Mouse (Mus musculus): ENCODE measurements around the gene Olfr1358. TPM values are rescaled to one million over a fixed set of nuclear protein-coding genes. Genes with fewer than 3 reads are reported as not detected.
"Not testable (repeated sequence)": the region's sequence is repeated elsewhere in the genome, so short reads cannot be mapped to it uniquely, and the experiment has no call there.

Olfr1358 gene
- total RNA-seq (2021), result not detected
- long read RNA-seq, experiment 1, result 0 reads
- long read RNA-seq, experiment 2, result 0 reads

DNA sequence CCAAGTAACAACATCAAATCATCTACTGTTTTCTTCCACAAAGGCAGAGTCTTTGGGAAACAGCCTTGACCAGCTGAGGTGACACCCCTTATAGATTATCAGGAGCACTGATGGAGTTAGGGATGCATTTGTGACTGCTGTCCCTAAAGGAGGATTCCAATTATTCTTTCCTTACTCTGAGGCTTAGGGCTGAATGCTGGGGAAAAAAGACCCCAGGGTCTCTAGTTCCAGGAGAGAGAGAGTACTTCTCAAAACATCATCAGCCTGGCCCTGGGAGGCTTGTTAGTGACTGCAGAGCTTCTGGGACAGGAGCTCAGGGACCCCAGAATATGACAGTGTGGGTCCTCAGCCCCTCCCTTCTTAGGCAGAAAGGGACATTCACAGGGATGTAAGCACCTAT, at the start of gene Olfr1358:
Gene Olfr1358, plus strand, starts transcription at position 301 of the 400 bp plus-strand sequence.
- DNase-seq (ENCODE audit: low spot score in 2 of 2), result no peak

DNA sequence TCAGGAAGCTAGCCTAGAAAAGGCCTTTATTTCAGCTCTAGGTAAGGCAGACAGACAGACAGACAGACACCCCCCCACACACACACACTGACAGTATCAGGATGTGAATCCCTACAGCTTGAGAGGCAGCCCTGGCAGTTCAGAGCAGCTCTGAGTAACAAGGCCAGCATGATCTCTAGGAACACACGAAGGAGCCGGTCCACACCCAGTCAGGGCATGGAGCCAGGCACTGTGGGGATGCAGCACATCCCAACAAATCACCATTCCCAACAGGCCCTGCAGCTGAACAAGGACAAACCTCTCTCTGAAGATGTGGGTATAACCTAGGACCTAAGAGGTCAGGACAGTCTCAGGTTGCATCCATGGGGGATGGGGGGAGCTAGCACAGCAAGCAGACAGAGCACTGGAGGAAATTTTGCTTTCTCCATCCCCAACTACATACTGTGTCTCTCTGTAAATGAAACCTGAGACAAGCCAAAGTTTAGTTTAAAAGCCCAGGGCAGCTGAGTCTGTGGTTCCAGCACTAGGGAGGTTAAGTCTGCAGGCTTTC, 49.4 kb upstream of the Olfr1358 start:
- DNase-seq (ENCODE audit: low spot score in 2 of 2), result no peak

DNA sequence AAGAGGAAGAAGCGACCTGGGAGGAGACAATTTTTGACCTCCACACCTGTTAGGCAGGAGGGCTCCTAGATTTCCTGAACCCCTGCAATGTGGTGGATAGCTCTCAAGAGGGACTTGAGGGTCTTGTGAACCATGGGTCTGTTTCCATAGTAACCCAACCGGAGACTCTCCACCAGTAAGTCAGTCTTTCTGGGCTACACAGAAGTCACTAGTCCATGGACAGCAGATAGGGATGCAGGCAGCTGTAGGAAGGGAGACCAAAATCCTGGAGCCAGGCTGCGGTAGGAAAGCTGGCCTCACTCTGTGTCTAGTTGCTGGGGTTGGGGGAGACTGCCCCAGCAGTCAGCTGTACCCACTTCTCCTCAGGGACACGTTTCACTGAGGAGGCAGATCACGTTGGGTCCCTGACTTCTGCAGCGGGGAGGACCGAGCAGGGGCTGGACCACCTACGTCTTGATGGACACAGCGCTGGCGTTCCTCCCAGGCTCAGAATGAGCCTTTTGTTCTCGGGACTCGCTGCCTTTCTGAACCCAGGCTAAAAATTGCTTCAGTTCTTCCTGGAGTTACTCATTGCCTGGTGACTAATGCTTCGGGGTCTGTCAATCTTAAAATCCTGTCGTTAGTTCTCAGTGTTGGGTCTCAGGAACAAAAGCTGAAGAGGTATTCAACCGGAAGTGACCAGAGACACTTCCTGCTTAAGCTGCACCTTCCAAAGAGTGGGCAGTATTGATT, 46.5 kb upstream of the Olfr1358 start:
- no peak for DNase-seq (ENCODE audit: low spot score in 2 of 2)

DNA sequence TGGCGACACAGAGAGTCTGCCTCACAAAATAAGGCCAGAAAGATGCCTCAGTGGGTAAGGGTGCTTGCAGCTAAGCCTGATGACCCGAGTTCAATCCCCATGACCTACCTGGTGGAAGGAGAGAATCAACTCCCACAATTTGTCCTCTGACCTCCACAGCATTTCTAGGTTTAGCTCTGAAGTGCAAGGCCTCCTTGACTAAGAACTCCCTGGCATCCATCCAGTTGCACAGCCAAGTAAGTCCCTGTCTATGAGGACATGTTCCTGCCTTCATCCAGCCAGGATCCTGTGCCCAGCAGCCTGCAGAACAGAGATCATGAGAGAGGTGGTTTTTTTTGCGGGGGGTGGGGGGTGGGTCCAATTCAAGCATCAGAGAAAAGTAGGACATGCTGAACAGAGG, 45.2 kb upstream of the Olfr1358 start:
- no peak for DNase-seq (ENCODE audit: low spot score in 2 of 2)

DNA sequence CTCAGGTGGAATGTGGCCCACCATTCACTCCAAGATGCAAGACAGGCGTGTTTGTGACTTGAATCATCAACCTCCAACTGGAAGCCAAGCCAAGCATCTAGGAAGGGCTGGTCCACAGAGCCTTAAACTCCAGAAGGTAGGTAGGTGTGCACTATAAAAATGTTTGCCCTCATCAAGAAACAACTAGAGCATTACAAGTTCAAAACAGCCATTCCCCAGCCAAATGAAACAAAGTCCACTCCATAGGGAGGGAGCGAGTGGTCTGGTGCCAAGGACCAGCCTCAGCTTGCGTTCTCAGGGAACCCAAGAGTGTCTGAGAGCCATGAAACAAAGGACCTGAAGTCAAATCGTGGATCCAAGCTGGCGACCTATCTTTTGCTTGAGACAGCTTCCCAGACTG, 43.8 kb upstream of the Olfr1358 start:
- no peak for DNase-seq (ENCODE audit: low spot score in 2 of 2)

DNA sequence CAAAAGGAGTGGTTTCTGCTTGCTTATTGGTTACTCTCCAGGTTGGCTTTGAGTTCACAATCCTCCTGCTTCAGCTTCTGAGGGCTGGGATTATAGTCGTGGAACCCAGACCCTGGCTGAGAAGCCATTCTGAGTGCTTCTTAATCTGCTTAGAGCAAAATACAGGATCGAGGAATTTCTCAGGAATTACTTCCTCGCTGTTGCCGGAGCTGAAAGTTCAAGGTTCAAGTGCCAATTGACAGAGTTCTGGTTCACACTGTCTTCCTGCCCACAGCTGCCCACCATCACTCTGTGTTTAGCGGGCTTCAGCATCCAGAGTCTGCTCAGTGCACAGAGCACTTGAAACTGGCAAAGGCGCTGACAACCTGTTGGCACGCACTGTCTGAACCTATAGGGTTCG, 42.5 kb upstream of the Olfr1358 start:
- no peak for DNase-seq (ENCODE audit: low spot score in 2 of 2)

DNA sequence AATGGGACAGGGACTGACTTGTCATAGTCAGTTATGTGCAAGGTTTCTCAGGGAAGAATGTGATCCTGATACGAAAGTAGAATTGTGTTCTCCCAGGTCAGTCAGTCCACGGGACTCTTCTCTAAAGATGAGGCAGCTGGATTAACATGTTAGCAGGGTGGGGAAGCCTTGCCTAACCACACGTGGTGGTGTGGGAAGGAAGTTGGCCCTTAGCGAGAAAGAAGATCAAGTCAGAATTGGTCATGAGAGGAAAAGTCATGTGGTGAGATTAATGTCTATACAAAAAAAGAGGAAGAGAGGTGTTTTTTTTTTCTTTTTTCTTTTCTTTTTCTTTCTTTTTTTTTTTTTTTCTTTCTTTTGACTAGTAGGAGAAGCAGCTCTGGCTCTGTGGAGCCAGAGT, 40.4 kb upstream of the Olfr1358 start:
- DNase-seq (ENCODE audit: low spot score in 2 of 2), result no peak

DNA sequence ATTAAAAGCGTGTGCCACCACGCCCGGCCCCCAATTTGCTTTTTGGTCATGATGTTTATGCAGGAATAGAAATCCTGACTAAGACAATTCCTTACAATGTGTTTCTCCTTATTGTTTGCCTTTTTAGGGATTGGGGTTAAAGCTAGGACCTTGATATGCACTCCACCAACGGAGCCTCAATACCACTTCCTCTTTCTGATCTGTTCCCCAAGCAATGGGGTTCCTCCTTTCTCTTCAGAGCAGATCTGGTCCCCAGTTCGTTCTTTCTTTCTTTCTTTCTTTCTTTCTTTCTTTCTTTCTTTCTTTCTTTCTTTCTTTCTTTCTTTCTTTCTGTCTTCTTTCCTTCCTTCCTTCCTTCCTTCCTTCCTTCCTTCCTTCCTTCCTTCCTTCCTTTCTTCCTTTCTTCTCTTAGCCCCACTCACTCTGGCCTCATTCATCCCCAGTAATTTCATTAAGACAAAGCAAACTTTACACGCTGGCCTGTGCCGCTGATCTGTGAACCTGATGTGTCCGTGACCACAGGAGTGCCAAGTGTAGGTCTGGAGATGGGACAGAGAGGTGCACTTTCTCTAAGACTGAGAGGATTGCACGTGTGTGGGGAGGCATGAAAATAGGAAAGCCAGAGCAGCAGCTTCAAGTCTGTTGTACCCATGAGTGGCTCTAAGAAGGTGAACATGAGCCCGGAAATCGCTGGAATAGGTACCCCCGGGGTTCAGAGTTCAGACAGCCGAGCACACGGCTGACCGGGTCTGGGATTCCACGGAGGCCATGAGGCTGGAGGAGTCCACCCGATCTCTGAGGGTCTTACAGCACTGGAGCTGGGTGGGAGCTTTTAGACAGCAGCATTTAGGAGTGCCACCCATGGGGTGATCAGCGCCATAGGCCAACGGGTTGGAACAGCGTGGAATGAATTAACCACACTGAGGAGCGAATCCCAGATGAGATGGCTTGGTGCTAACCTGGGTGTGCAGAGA, 36.0 kb upstream of the Olfr1358 start:
- no peak for DNase-seq (ENCODE audit: low spot score in 2 of 2)

DNA sequence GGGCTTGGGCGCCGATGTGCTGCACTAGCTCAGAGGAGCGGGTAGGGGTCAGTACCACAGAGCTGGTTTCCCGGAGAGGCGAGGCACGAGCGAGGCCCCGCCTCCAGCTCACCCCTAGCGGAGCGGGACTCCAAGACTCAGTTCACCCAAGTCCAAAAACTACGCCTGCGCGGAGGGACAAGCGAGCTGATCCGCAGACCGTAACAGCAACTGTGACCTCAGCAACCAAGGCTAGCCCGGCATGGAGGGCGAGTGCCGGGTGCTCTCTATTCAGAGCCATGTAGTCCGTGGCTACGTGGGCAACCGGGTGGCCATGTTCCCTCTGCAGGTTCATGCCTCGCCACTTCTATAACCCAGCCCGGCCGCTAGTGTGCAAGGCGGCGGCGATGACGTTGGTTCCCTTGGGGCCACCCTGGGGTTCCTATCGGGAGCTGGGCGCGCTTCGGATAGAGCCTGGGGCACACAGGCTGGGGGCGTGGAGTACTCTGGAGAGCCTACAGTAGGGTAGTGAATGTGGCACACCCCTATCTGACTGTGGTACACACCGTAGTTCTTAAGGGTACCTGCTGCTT, 35.2 kb upstream of the Olfr1358 start:
- DNase-seq (ENCODE audit: low spot score in 2 of 2), result no peak

DNA sequence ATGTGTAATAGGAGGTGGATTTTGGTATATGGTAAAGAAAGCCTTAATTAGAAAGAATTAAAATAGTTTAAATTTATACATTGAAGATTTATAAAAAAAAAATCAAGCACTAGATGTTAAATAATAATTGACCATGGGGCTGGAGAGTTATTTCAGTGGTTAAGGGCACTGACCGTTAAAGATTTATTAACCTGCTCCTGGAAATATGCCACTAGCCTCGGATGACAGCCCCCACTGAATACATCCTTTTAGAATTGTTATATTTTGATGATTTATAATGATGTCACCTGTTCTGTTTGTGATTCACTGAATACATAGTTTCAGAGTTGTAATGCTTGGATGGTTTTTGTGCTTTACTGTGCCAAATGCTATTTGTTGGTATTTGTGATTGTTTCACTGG, 31.9 kb upstream of the Olfr1358 start:
- DNase-seq (ENCODE audit: low spot score in 2 of 2), result not testable (repeated sequence)

DNA sequence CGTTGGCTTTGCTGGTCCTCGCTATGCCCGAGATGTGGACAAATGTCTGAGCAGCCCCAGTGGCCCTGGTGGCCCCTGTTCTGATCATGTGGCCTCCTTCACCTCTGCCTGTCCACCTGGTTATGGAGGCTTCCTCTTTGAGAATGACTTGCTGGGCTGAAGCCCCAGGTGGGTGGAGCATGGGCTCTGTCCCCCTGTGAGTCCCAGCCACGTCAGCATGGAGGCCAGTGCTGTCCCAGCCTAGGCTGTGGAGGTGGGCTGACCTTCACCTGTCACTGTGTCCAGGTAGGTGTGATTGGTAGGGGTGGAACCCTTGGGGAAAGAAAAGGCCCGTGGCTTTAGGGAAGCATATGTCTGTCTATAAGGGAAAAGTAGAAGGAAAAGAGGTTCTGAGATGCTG, 30.4 kb upstream of the Olfr1358 start:
- DNase-seq (ENCODE audit: low spot score in 2 of 2), result no peak

DNA sequence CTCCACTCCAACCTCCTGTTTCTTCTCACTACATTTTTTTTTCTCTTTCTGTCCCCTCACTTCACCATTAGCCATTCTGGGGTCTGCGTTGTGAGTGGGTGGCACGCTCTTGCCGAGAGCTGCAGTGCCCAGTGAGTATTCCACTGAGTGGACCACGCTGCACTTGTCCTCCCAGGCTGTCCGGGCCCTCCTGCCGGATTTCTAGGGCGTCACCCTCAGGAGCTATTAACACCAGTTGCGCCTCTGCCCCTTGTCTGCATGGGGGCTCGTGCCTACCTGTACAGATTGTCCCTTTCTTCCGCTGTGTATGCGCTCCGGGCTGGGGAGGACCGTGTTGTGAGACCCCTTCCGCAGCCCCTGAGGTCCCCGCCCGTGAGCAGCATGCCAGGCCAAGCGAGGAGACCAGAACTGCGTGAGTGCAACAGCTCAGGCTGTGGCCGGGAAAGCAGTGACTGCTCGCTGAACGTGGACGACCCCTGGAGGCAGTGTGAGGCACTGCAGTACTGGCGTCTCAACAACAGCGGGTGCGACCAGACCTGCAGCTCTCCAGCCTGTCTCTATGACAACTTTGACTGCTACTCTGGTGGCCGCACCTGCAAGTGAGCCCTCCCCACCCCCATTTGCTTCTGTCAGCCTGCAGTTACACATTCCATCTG, 29.7 kb upstream of the Olfr1358 start:
- peak; percentile 75 to 81 for DNase-seq (ENCODE audit: low spot score in 2 of 2)

DNA sequence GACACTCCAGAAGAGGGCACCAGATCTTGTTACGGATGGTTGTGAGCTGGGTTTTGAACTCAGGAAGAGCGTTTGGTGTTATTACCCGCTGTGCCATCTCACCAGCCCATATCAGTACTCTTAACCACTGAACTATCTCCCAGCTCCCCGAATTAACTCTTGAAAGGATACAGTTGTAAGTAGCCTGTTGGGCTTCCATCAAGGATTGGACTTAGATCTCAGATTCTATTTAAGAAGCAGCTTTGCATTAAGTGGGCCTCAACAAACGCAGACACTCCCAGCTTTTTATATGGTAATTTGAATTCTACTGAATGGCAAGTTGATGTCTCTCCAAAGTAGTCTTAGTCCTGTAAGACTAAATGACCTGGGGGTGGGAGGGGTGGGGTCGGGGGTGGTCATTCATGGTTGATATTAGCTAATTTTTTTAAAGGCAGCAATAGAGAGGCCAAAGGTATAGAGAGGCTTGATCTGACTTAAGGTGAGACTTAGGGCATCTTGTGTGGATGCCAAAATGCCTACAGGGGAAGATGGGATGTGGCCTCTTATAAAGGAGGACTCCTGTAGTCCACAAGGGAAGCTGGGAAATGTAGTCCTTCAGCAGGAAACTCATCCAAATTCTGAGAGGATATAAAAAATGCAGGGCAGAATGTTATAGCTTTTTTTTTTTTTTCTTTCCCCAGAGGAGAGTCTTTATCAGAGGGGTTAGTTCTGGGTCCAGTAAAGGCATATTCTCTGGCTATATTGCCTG, 14.1 kb upstream of the Olfr1358 start:
- DNase-seq (ENCODE audit: low spot score in 2 of 2), result no peak

DNA sequence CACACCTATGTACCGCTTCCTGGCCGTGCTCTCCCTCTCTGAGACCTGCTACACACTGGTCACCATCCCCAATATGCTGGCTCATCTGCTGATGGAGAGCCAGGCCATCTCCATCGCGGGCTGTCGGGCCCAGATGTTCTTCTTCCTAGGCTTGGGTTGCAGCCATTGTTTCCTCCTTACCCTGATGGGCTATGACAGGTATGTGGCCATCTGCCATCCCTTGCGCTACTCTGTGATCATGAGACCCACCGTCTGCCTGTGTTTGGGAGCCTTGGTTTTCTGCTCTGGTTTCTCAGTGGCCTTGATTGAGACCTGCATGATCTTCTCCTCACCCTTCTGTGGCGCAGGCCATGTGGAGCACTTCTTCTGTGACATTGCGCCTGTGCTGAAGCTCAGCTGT, 2.6 kb downstream of the Olfr1358 start:
- DNase-seq (ENCODE audit: low spot score in 2 of 2), result no peak

DNA sequence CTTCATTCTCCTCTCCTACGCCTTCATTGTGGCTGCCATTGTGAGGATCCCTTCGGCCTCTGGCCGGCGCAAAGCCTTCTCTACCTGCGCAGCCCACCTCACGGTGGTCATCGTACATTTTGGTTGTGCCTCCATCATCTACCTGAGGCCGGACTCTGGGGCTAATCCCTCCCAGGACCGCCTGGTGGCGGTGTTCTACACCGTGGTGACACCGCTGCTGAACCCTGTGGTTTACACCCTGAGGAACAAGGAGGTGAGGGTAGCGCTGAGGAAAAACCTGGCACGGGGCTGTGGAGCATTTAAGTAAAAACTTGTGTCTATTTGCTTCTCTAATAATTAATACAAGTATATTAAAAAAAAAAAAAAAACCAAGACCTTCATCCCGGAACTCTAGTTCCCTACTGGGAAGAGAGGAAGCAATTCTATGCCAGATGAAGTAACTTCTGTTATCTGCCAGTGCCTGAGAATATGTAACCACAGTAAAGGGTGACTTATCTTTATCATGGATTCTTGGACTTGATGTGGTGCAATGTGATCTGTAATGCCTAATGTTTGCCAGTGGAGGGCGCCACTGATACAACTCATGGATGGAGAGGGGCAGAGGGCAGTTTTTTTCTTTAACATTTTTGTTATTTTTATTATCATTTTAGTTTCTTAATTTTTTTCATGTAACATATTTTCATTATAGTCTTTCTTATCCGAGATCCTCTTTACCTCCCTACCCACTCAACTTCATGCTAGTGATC, 3.2 kb downstream of the Olfr1358 start:
- DNase-seq (ENCODE audit: low spot score in 2 of 2), result no peak

DNA sequence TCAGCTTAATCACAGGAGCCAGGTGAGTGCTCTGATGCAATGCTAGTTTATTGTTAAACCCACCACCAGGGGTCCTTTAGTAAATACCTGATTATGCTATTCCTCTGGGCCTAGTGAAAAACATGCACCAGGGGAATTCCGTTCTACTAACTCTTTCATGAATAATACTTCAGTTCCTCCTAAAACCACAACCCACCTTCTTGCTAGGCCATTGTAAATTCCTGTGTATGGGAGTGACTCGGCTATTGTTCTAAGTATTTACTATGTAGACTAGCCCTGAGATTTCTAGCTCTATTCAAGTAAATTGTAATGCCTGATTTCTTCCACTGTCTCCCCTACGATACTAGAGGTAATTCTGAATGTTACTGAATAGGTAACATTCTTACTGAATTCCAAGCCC, 7.8 kb downstream of the Olfr1358 start:
- not testable (repeated sequence) for DNase-seq (ENCODE audit: low spot score in 2 of 2)

DNA sequence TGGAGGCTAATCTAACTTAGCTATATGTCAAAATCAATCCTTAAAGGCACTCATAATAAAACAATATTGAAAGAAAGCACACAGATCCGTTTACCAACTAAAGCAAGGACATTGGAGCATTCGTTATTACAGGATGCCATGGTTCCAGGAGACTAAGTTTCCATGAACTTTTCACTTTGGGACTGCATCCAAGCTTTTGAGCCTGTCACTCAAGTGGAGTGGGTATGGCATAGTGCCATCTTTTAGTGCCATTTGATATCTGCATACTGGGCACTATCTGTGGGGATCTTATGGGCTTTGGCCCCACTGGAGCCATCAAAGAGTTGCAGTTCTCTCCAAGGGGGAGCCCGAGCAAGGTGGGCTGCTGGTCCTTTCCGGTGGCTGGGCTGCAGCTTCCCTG, 8.3 kb downstream of the Olfr1358 start:
- no peak for DNase-seq (ENCODE audit: low spot score in 2 of 2)

DNA sequence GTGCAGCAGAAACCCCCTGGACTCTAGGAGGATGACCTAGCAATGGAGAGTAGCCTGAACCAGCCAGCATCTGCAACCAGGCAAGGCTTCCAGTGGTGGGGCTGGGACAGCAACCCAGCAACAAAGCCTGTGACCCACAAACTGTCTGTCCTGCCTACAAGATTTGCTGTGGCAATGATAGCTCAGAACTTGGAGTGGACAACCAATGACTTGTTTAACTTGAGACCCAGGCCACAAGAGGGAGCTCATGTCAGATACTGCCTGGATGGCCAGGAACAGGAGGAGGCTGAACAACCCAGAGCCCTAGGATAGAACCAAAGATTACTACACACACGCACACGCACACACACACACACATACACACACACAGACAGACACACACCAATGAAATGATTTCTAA, 23.7 kb downstream of the Olfr1358 start:
- no peak for DNase-seq (ENCODE audit: low spot score in 2 of 2)

DNA sequence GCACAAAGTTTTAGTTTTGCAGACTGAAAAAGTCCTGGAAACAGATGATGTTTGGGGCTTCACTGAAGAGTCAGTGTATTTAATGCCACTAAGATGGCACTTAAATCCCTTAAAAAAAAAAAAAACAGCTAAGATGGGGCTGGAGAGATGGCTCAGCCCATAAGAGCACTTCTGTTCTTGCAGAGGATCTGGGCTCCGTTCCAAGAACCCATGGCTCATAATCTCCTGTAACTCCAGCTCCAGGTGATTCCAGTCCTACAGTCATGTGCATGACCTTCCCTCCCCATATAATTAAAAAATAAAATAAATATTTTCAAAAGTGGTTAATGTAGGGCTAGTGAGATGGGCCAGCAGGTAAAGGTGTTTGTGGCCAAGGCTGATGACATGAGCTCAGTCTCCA, 47.8 kb downstream of the Olfr1358 start:
- DNase-seq (ENCODE audit: low spot score in 2 of 2), result no peak

DNA sequence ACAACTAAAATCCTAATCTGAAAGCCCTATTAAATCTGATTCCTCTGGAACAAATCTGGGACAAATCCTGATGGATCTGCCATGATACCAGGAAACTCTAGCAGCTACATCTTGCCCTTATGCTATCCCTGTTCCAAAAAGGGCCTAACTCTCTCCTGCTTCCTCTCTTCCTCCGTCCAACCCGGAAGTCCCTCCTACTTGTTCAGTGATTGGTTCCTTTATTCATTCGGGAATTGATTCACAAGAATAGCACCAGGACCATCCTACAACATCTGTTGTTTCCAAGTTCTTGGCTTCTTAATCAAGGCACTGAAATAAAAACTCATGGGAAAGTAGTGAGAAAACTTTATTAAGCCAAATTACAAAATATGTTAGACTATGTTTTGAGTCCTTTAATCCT, 52.0 kb downstream of the Olfr1358 start:
- DNase-seq (ENCODE audit: low spot score in 2 of 2), result no peak

Measured in layer of hippocampus, postnatal 14 days (tissue).